Mouse (Mus musculus): ENCODE results near the gene Ube2a.
"Not testable (repeated sequence)": the region's sequence is repeated elsewhere in the genome, so short reads cannot be mapped to it uniquely, and the experiment has no call there.

Gene Ube2a

GRCm38 (mm10) chrX:36873765-36874164, at the start of gene Ube2a, which contains the start of gene C330007P06Rik:
Gene Ube2a, plus strand, starts transcription at chrX:36873900.
Gene C330007P06Rik, minus strand, starts transcription at chrX:36874111.
- no peak for DNase-seq (ENCODE audit: low read depth, low spot score)

DNA sequence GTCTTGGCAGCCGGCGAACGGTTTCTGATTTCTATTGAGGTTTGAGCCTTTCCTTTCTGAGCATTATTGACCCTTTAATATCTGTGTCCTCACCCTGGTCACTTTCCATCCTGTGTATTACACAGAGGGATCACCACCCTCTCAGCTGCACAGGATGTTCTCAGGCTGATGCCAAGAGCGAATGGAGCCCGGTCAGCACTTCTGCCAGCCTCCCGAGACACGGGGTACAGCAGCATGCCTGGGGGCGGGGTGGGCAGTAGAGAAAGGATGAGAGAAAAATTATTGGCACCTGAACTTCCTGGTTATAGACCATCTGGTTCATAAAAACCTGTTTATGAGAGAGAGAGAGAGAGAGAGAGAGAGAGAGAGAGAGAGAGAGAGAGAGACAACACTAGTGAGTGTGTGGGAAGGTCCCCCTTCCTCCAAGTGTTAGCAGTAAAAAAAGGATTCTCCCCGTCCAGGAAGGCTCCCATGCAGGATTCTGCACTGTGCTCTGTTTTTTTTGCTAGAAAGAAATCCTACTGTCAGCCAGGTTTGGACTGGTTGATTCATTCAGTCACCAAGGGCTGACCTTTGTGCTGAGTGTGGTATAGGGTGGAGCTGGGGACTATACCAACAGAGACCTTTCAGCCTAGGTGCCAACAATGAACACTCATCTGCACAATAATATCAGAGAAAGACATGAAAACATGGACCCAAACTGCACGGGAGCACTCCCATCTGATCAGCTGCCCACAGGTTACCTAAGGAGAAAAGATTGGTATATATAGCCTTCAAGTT, 49.6 kb upstream of the Ube2a start:
- no peak for DNase-seq (ENCODE audit: low read depth, low spot score)

- DNase-seq (ENCODE audit: low read depth, low spot score) = no peak
These were observed 48.7 kb upstream of the Ube2a start for GRCm38 (mm10) chrX:36825032-36825431.

- no peak for DNase-seq (ENCODE audit: low read depth, low spot score)
These were observed 46.8 kb upstream of the Ube2a start for GRCm38 (mm10) chrX:36826873-36827272.

GRCm38 (mm10) chrX:36830271-36830670, 43.4 kb upstream of the Ube2a start:
- no peak for DNase-seq (ENCODE audit: low read depth, low spot score)

DNA sequence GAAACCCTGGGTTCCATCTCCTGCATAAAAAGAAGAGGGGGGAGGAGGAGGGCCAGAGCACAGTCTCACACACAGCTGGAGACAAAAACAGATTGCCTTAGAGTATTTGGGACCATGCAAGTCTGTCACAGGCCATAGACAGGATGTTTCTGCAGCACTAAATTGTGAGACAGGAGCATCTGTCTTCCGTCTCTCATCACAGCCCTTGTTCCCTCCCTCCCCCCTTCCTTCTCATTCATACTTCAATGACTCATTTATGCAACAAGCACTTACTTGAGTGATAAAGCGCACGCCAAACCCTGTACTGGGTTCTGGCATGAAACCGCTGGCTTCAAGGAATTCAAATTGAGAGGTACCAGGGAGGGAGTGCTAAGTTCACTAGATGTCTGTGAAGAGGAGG, 42.1 kb upstream of the Ube2a start:
- DNase-seq (ENCODE audit: low read depth, low spot score) = no peak

GRCm38 (mm10) chrX:36833397-36834084, 40.2 kb upstream of the Ube2a start:
- peak; percentile 24 for DNase-seq (ENCODE audit: low read depth, low spot score)

DNA sequence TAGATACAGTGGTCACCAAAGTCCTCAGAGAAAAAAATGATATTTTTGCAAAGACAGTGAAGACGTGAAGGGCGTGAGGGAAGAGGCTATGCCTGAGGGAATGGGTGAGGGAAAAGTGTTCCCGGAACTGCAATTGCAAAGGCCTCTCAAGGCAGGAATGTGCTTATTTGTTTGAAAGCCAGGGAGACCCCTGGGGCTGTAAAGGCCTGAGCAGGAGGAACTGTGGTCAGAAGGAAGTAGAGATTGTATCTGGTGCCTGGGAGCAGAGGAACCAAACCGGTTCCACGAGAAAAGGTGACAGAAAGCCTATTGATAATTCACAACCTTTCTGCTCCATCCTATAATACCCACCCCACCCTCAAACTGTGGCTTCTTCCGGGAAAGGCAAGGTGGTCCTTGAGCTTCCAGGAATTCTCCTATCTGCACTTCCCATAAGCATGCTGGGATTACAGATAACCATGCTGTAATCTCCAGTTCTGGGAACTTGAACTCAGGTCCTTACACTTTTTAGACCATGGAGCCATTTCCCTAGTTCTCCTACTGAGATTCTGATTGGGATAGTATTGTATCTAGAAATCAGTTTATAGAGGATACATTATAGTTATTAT, 36.5 kb upstream of the Ube2a start:
- no peak for DNase-seq (ENCODE audit: low read depth, low spot score)

DNA sequence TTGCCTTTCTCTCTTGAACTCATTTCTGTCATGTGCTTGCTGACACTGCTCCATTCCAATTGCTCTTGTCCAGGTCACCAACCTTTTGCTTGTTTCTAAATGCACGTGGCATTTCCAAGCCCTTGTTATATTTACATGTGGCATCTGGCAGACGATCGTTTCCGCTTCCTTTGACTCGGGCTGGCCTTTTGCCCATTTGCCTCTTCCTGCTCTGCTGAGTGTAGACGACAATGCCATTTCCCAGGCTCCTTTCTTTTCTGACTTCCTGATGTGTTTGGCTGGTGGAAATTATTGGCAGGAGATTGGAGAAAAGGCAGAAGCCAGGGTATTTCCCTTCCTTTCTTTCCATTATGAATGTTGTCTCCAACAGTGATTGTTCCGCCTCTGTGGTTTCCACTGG, 34.3 kb upstream of the Ube2a start:
- DNase-seq (ENCODE audit: low read depth, low spot score) = no peak

DNA sequence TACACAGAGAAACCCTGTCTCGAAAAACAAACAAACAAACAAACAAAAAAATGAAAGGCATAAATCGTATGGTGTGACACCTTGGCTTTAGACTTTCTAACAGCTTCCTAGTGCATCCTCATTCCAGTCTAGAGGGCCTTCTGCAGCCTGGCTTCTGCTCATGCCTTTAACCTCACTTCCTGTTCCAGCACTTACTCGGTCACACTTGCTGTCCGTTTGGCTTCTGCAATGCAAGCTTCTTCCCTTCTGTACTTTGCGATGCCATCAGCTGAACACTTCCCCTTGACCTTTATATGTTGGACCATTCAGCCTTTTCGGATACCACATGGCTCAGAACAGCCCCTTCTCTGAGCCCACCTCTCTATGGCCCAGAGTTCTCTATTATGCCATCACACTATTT, 32.0 kb upstream of the Ube2a start:
- no peak for DNase-seq (ENCODE audit: low read depth, low spot score)

DNA sequence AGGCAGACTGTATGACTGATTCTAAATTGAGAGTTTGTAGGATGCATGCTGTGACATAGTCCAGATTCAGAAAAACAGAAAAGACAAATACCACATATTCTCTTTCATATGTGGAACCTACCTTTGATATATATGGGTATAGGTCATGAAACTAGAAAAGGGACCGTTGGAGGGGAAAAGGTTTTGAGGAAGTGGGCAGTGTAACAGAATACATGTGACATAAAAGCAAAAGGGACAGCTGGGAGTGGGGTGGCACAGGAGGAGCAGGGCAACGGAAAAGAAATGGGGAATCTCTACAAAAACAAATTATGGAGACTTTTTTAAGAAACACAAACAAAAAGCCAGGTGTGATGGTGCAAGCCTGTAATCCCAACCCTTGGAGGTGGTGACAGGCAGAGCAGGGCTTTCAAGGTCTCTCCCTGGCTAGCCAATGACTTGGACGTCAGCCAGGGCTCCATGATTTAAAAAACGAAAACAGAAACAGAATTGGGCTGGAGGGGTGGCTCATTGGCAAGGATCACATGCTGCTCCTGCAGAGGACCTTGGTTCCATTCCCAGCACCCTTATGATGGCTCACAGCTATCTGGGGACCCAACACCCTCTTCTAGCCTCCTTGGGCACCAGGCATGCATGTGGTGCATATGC, 30.2 kb upstream of the Ube2a start:
- DNase-seq (ENCODE audit: low read depth, low spot score) = no peak

GRCm38 (mm10) chrX:36847152-36847551, 26.5 kb upstream of the Ube2a start:
- DNase-seq (ENCODE audit: low read depth, low spot score) = no peak

DNA sequence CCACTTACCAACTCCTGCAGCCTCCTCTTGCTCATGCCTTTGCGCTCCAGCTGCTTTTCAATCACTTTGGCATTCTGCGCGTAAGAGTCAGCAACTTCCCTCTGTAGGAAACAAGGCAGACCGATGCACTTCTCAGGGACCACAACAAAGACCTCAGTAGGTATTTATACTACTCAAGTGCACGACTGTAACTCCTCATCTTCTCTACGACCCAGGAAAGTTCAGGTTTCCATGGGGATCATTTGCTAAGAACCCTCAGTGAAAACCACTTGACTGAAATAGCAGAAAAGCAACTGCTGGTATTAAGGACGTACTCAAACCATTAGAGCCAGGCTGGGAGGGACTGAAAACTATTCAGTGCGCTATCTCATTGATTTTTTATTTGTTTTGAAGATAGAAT, 21.1 kb upstream of the Ube2a start:
- no peak for DNase-seq (ENCODE audit: low read depth, low spot score)

GRCm38 (mm10) chrX:36863766-36864608, 9.7 kb upstream of the Ube2a start:
- peak; percentile 71 for DNase-seq (ENCODE audit: low read depth, low spot score)

- no peak for DNase-seq (ENCODE audit: low read depth, low spot score)
These were observed 8.9 kb upstream of the Ube2a start for GRCm38 (mm10) chrX:36864609-36865328.

DNA sequence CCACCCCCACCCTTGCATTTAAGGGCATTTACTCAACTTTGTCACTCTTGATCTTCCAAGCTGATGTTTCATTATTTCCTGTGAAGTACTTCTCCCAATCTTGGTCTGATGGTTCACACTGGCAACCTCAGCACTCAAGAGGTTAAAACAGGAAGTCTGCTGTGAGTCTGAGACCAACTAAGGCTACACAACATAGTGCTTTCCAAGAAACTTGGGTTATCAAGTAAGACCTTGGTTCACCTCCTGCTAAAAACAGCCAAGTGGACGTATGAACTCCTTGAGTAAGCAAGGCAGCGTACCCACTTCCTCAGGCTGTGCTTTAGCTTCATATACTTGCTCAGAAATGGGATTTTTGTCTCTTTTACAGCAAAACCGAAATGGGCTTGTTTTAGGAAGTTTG, 3.3 kb upstream of the Ube2a start:
- DNase-seq (ENCODE audit: low read depth, low spot score) = no peak

DNA sequence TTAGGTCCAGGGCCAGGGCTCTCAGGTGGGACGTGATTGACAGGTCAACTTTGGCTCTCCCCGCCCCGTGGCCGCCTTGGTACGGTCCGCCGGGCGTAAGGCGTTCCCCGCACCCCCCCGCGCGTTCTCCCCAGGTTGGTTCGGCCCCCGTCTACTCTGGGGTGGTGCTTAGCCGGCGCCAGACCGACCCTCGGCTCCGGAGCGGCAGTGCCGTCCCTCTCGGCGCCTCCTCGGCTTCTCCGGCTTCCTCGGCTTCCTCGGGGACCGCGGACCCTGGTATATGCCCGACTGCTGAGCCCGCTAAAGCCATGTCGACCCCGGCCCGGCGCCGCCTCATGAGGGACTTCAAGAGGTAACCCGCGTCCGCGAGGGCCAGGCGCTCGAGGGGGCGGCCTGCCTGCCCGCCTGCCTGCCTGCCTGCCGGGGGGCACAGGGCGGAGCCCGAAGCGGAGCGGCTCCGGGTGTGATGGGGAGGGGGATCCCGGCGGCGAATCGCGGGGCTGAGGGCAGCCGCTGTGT, 537 bp downstream of the Ube2a start:
- no peak for DNase-seq (ENCODE audit: low read depth, low spot score)

DNA sequence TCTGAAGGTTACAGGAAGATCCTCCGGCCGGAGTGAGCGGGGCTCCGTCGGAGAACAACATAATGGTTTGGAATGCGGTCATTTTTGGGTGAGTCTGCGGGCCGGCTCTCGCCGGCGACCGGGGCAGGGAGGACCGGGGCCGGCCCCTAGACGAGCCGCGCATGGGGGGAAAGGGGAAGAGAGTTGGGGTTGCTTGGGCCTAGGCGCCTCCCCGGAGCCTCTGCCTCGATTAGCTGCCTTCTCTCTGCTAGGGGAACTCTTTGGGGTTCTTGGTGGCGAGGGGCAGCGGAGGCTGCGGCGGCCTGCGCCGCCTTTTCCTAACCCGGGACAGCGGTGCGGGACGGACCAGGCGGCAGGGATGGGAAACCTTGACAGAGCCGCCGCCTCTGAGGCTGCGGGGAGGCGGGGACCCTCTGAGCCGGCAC, 1.0 kb downstream of the Ube2a start:
- DNase-seq (ENCODE audit: low read depth, low spot score) = no peak

DNA sequence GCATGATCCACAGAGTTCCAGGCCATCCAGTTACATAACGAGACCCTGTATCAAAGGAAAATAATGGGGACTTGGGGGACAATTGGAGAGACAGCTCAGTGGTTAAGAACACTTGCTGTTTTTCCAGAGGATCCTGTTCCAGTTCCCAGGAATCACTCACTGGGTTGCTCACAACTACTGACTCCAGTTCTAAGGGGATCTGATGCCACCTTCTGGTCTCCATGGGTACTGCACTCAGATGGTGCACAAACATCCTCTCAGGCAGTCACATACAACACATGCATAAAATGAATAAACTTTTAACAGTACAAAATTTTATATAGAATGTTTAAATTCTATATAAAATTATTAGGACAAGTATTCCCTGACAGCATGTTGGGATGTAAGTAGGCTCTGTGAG, 11.0 kb downstream of the Ube2a start:
- DNase-seq (ENCODE audit: low read depth, low spot score) = no peak

GRCm38 (mm10) chrX:36898931-36899330, 25.2 kb downstream of the Ube2a start:
- DNase-seq (ENCODE audit: low read depth, low spot score) = not testable (repeated sequence)
